Mouse (Mus musculus) heart, adult 10 weeks (tissue): ENCODE results near the gene Srl. TPM values are rescaled to one million over a fixed set of nuclear protein-coding genes. Genes with fewer than 3 reads are reported as not detected.

Source experiments
- polyA plus RNA-seq: library from polyadenylated mRNA; stranded (reverse); fragments of 350-450 nt; fragmentation: Illumina TruSeq; extraction: RNeasy Lipid Tissue Mini Kit (QIAGEN cat#74804); gene quantifications from one replicate; pipeline ENCODE4 v1.2.3, GENCODE M21; 2014; ENCODE audit warnings: low read depth, low replicate concordance

Gene Srl
- polyA plus RNA-seq: 725 TPM

DNA sequence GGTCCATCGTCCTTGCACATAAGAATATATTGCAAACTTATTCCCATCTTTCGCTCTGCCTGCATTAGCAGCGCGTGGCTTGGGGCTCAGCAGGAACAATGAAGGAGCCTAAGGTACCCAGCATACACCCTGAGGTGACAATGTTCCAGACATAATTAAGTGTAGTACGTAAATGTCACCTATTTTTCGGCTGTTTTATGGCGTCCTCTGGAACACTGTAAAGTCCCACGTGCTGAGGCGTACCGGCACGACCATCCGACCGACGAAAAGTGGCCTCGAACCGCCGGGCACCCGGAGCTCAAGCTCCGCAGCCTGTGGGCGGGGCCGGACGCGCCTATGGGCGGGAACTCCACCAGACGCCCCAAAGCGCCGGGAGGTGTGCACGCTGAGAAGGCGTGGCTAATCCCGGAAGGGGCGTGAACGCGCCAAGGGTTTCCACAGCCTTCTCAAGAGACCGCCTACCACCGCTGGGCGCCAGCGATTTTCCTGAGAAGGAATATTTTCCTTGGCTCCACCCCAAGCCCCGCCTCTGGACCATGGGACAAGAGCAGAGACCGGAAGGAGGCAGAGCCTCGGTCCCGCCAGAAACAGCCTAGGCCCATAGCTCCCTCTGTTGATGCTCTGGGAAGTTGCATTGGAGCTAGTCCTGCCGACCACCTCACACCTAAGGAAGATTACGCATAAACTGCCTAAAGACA is at the start of gene Srl:
Gene Srl, minus strand, starts transcription at position 316 of the 698 bp plus-strand sequence.

DNA sequence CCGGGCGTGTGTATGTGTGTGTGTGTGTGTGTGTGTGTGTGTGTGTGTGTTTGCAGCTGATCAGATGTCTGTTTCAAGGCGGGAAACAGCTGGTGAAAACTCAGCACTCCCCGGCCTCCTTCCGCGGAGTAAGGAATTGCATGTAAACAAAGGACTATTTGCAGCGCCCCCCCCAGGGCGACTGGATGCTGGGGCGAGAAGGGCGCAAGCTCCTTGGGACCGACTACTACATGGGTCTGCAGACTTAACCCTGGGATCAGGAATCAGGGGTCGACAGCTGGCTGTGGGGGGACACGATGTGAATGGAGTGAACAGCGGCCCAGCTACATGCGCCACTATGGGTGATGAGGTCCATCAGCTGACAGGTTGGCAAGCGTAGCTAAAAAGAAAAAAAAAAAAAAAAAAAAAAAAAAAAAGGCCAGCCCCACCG is 18.1 kb upstream of the Srl start, which contains the start of gene Tfap4:
Gene Tfap4, minus strand, starts transcription at position 140 of the 430 bp plus-strand sequence.

Other genes starting within 250 kb of the Srl start
- gene Adcy9, start 121.3 kb downstream of the Srl start, polyA plus RNA-seq: 12.4 TPM
- 1.9 TPM for gene Tfap4, start 18.0 kb upstream of the Srl start, polyA plus RNA-seq
- gene Glis2, start 52.9 kb upstream of the Srl start, polyA plus RNA-seq: 10.6 TPM
- gene Pam16, start 83.2 kb upstream of the Srl start, polyA plus RNA-seq: 112 TPM
- 12.0 TPM for gene Vasn, start 98.1 kb upstream of the Srl start, polyA plus RNA-seq
- gene Dnaja3, start 98.2 kb upstream of the Srl start, polyA plus RNA-seq: 130 TPM
- gene Coro7, start 138.0 kb upstream of the Srl start, polyA plus RNA-seq: 7.1 TPM
- 3.4 TPM for gene Nmral1, start 177.5 kb upstream of the Srl start, polyA plus RNA-seq
- gene Hmox2, start 184.5 kb upstream of the Srl start, polyA plus RNA-seq: 74.5 TPM
- 65.9 TPM for gene Cdip1, start 248.5 kb upstream of the Srl start, polyA plus RNA-seq